Mouse (Mus musculus) stomach, embryonic 14.5 days (tissue): ENCODE measurements at regions not wholly inside any gene's neighbourhood (a gene's known extent, or its start where the extent isn't known, plus 50 kb on each side); places are given as distances from the start of the nearest gene placed in this dataset.

ENCODE experiments used
- ATAC-seq: fragments of 200-750 bp; cut with Nextera tagmentation; 2 replicates; pipeline ENCODE4 v1.8.0; 2017; ENCODE audit warnings: low read depth, moderate TSS enrichment; ENCODE audit not compliant: insufficient number of reproducible peaks, insufficient read depth, low FRiP score
- H3K27ac ChIP-seq: fragments of 300-500 bp; sonication (generic); 2 replicates; pipeline ENCODE4 v1.5.1; 2014; ENCODE audit warnings: mild to moderate bottlenecking, low read length, moderate library complexity, mixed read lengths
- H3K27me3 ChIP-seq: fragments of 300-500 bp; sonication (generic); 2 replicates; pipeline ENCODE4 v1.6.1; 2014; ENCODE audit warnings: low read length, control low read depth, mixed read lengths; ENCODE audit not compliant: control insufficient read depth, insufficient read depth
- H3K36me3 ChIP-seq: fragments of 300-500 bp; sonication (generic); 2 replicates; pipeline ENCODE4 v1.6.1; 2014; ENCODE audit warnings: mild to moderate bottlenecking, control low read depth, low read length, moderate library complexity, mixed read lengths; ENCODE audit not compliant: control insufficient read depth, insufficient read depth
- H3K4me1 ChIP-seq: fragments of 300-500 bp; sonication (generic); 2 replicates; pipeline ENCODE4 v1.6.1; 2014; ENCODE audit warnings: low read length, control low read depth, mixed read lengths; ENCODE audit not compliant: control insufficient read depth, insufficient read depth
- H3K4me2 ChIP-seq: fragments of 300-500 bp; sonication (generic); replicated peaks from 2 replicates; pipeline ENCODE4 v1.6.1; 2014; ENCODE audit warnings: low read depth, low read length, control low read depth
- H3K4me3 ChIP-seq: fragments of 300-500 bp; sonication (generic); 2 replicates; pipeline ENCODE4 v1.5.1; 2014; ENCODE audit warnings: low read depth, low read length, control low read depth
- H3K9ac ChIP-seq: fragments of 300-500 bp; sonication (generic); replicated peaks from 2 replicates; pipeline ENCODE4 v1.6.1; 2014; ENCODE audit warnings: low read depth, mild to moderate bottlenecking, control low read depth, low read length, moderate library complexity, mixed read lengths
- H3K9me3 ChIP-seq: fragments of 300-500 bp; sonication (generic); 2 replicates; pipeline ENCODE4 v1.6.1; 2016; ENCODE audit warnings: low read depth, low read length, control low read depth; ENCODE audit not compliant: control insufficient read depth
- WGBS: fragments of 180-500 bp; shearing (Covaris S2); extraction: QIAGEN DNeasy Blood & Tissue Kit; methylation state at CpG from one replicate; pipeline ENCODE4 v1.1.7; 2014; 5-methylcytosine and 5-hydroxymethylcytosine counted together

GRCm38 (mm10) chr8:128003385-128003784, 355.0 kb upstream of the Nrp1 start:
- no peak for ATAC-seq
- Histone ChIP-seq H3K9ac (no peak overlapping the region), H3K4me2 (no peak overlapping the region), H3K4me3 (no peak overlapping the region), H3K36me3 (no peaks in the 10 kb centered on the region), H3K27me3 (no peaks in the 10 kb centered on the region), H3K27ac (no peak overlapping the region), H3K9me3 (no peaks in the 10 kb centered on the region), H3K4me1 (peaks cover 3% of the 10 kb centered on the region; the same call in 1 of the 2 replicates)
- WGBS: 33% methylated on average over 1 of the region's 1 CpGs

DNA sequence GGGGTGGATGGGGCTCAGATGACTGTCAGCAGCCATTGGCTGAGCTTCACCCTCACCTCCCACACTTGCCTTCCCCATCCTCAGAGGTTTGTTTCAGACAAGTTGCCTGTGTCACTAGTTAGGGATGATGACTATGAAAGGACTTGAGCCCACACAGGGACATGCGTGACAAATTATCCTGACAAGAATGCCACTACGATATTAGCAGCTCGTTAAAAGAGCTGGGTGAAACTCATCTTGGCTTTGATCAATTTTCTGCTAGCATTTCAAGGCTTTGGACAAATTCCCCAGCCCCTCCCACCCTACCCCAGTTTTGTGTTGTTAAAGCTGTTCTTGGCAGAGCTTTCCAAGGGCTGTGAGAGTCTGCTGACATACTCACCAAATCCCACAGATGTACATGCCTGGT, 354.5 kb upstream of the Nrp1 start:
- WGBS: 54% methylated on average over 3 of the region's 3 CpGs
- peaks cover 3% of the 10 kb centered on the region; the same call in 1 of the 2 replicates for H3K4me1 ChIP-seq
- H3K4me3 ChIP-seq: no peak overlapping the region
- no peak overlapping the region for H3K27ac ChIP-seq
- H3K27me3 ChIP-seq: no peaks in the 10 kb centered on the region
- H3K36me3 ChIP-seq: no peaks in the 10 kb centered on the region
- no peak overlapping the region for H3K4me2 ChIP-seq
- no peak for ATAC-seq
- no peaks in the 10 kb centered on the region for H3K9me3 ChIP-seq
- no peak overlapping the region for H3K9ac ChIP-seq

DNA sequence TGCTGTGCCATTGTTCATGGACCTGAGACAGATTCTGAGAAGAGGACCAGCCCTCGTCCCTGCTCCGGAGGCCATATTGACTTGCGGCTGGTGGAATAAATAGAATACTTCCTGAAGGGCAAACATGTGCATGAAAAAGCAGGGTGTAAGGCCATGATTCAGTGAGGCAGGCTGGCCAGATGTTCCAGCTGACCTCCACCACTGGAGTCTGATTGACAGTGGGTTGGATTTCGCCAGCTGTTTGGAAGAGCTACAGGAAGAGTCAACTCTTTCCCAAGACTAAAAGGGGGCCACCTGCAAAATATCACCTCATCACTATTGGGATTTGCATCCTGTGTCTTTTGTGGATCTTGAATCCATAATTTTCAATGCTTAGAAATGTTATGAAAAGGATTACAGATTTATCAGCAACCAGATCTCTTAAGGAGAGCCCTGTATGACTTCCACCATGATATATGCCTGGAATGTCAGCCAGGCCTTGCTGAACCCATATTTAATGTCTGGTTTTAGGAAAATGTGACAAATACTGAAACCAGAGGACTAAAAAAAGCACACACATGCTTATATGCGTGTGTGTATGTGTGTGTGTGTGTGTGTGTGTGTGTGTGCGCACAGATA, 348.9 kb upstream of the Nrp1 start:
- Histone ChIP-seq H3K4me3 (no peak overlapping the region), H3K36me3 (no peaks in the 10 kb centered on the region), H3K27ac (no peak overlapping the region), H3K9me3 (no peaks in the 10 kb centered on the region), H3K9ac (no peak overlapping the region), H3K4me2 (no peak overlapping the region), H3K4me1 (0 out of 2 replicates have a peak, but pooled peaks cover under 1% of the 10 kb centered on the region), H3K27me3 (no peaks in the 10 kb centered on the region)
- WGBS: 46% methylated on average over 6 of the region's 6 CpGs
- peak; percentile 56; the same call in 1 of the 2 replicates for ATAC-seq

DNA sequence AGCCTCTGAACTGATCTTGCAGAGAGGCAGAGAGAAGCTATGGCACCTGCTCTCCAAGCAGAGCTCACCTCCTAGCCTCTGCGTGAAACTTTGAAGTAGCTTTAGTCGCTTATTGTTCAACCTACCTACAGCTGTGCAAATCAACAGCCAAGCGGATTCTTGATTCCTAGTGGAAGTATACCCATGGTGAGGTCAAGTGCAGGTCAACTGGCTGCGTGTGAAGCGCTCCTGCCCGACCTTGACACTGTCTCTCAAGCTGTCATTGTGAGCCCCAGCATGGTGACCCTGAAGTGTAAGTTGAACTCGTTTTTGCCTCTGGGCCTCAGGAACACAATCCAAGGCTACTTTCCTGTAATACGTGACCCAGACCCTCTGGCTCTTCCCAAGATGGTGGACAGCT, 341.2 kb upstream of the Nrp1 start:
- Histone ChIP-seq H3K36me3 (no peaks in the 10 kb centered on the region), H3K4me2 (no peak overlapping the region), H3K4me3 (no peak overlapping the region), H3K4me1 (no peaks in the 10 kb centered on the region), H3K27me3 (no peaks in the 10 kb centered on the region), H3K27ac (no peak overlapping the region), H3K9ac (no peak overlapping the region), H3K9me3 (no peaks in the 10 kb centered on the region)
- 52% methylated on average over 8 of the region's 8 CpGs for WGBS
- ATAC-seq: no peak

GRCm38 (mm10) chr8:128023661-128024060, 334.7 kb upstream of the Nrp1 start:
- no peak for ATAC-seq
- no peak overlapping the region for H3K4me3 ChIP-seq
- H3K9me3 ChIP-seq: no peaks in the 10 kb centered on the region
- H3K27ac ChIP-seq: peak overlapping the region; percentile 89; the same call in 1 of the 2 replicates
- H3K4me1 ChIP-seq: peaks cover 15% of the 10 kb centered on the region
- no peaks in the 10 kb centered on the region for H3K36me3 ChIP-seq
- no peaks in the 10 kb centered on the region for H3K27me3 ChIP-seq
- H3K9ac ChIP-seq: no peak overlapping the region
- 56% methylated on average over 2 of the region's 2 CpGs for WGBS
- no peak overlapping the region for H3K4me2 ChIP-seq

- no peaks in the 10 kb centered on the region for H3K9me3 ChIP-seq
- no peaks in the 10 kb centered on the region for H3K27me3 ChIP-seq
- peaks cover 15% of the 10 kb centered on the region for H3K4me1 ChIP-seq
- no peak overlapping the region for H3K4me3 ChIP-seq
- no peaks in the 10 kb centered on the region for H3K36me3 ChIP-seq
- no peak overlapping the region for H3K4me2 ChIP-seq
- 0% methylated on average over 2 of the region's 2 CpGs for WGBS
- peak; percentile 60; the same call in 1 of the 2 replicates for ATAC-seq
- no peak overlapping the region for H3K9ac ChIP-seq
- H3K27ac ChIP-seq: peak overlapping the region; percentile 89
Measured at GRCm38 (mm10) chr8:128024774-128025222, 333.6 kb upstream of the Nrp1 start.

- H3K4me2 ChIP-seq: no peak overlapping the region
- H3K36me3 ChIP-seq: no peaks in the 10 kb centered on the region
- peak; percentile 89 for ATAC-seq
- H3K4me1 ChIP-seq: peaks cover 15% of the 10 kb centered on the region
- no peaks in the 10 kb centered on the region for H3K9me3 ChIP-seq
- no peak overlapping the region for H3K9ac ChIP-seq
- 34% methylated on average over 7 of the region's 7 CpGs for WGBS
- no peak overlapping the region for H3K4me3 ChIP-seq
- peak overlapping the region; percentile 89 for H3K27ac ChIP-seq
- H3K27me3 ChIP-seq: no peaks in the 10 kb centered on the region
Measured at GRCm38 (mm10) chr8:128025251-128025856, 333.1 kb upstream of the Nrp1 start.

DNA sequence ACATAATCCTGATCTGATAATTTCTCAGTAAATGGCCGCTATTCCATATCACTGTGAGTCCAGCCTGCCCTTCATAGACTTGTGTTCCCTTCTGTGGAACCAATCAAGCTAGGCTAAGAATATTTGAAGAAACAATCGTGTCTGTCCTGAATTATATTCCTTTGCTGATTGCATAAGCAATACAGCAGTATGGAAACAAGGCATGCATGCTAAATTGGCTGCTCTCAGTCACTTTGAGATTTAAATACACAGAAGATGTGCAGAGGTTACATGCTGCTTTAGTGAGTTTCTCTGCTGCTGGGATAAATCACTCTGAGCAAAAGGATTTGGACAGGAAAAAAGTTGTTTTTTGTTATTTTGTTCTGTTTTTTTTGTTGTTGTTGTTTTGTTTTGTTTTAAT, 331.4 kb upstream of the Nrp1 start:
- Histone ChIP-seq H3K27me3 (no peaks in the 10 kb centered on the region), H3K9ac (no peak overlapping the region), H3K4me3 (no peak overlapping the region), H3K36me3 (no peaks in the 10 kb centered on the region), H3K4me2 (no peak overlapping the region), H3K4me1 (peaks cover 15% of the 10 kb centered on the region), H3K9me3 (no peaks in the 10 kb centered on the region), H3K27ac (no peak overlapping the region)
- no peak for ATAC-seq
- WGBS: 77% methylated on average over 2 of the region's 2 CpGs
